Mouse (Mus musculus) CD8-positive naive resting alpha-beta T cell, adult 2 months (primary cell): ENCODE measurements around the gene Rab11fip3.

Experiments
- DNase-seq, 2 experiments: peaks; one replicate each; pipeline ENCODE4 v3.0.0; 2022; ENCODE audit warnings: low read depth in 2 of 2, low spot score in 2 of 2

Gene Rab11fip3

GRCm38 (mm10) chr17:26087059-26087564 is 17.8 kb upstream of the Rab11fip3 start:
- no peak for DNase-seq

- no peak for DNase-seq
Observed at GRCm38 (mm10) chr17:26080867-26081266, 11.5 kb upstream of the Rab11fip3 start.

GRCm38 (mm10) chr17:26078851-26079250 is 9.5 kb upstream of the Rab11fip3 start:
- DNase-seq = no peak

- no peak for DNase-seq
Observed at GRCm38 (mm10) chr17:26075246-26075645, 5.9 kb upstream of the Rab11fip3 start.

- DNase-seq = no peak
Observed at GRCm38 (mm10) chr17:26070136-26070535, 781 bp upstream of the Rab11fip3 start.

- no peak for DNase-seq
Observed at GRCm38 (mm10) chr17:26068024-26068830, 1.1 kb downstream of the Rab11fip3 start.

GRCm38 (mm10) chr17:26066488-26067020 is 2.8 kb downstream of the Rab11fip3 start:
- DNase-seq = no peak

GRCm38 (mm10) chr17:26064916-26065315 is 4.4 kb downstream of the Rab11fip3 start:
- DNase-seq = no peak

GRCm38 (mm10) chr17:26057787-26058567 is 11.4 kb downstream of the Rab11fip3 start:
- DNase-seq = no peak

- DNase-seq = no peak
Observed at GRCm38 (mm10) chr17:26057278-26057677, 12.1 kb downstream of the Rab11fip3 start.

- DNase-seq = no peak
Observed at GRCm38 (mm10) chr17:26055164-26055563, 14.2 kb downstream of the Rab11fip3 start.

GRCm38 (mm10) chr17:26054133-26054845 is 15.1 kb downstream of the Rab11fip3 start:
- DNase-seq = no peak

- DNase-seq = no peak
Observed at GRCm38 (mm10) chr17:26052706-26053105, 16.6 kb downstream of the Rab11fip3 start.

GRCm38 (mm10) chr17:26052074-26052473 is 17.3 kb downstream of the Rab11fip3 start:
- DNase-seq = no peak

- DNase-seq = no peak
Observed at GRCm38 (mm10) chr17:26048118-26048517, 21.2 kb downstream of the Rab11fip3 start.

- no peak for DNase-seq
Observed at GRCm38 (mm10) chr17:26046253-26046997, 22.9 kb downstream of the Rab11fip3 start.

GRCm38 (mm10) chr17:26045285-26045684 is 24.1 kb downstream of the Rab11fip3 start:
- DNase-seq = no peak

GRCm38 (mm10) chr17:26043249-26043636 is 26.1 kb downstream of the Rab11fip3 start:
- no peak for DNase-seq

- DNase-seq = no peak
Observed at GRCm38 (mm10) chr17:26042599-26043248, 26.6 kb downstream of the Rab11fip3 start.
